Mouse (Mus musculus): ENCODE measurements around the gene 3110040M04Rik. TPM values are rescaled to one million over a fixed set of nuclear protein-coding genes. Genes with fewer than 3 reads are reported as not detected.
"Not testable (repeated sequence)": the region's sequence is repeated elsewhere in the genome, so short reads cannot be mapped to it uniquely, and the experiment has no call there.

Gene 3110040M04Rik
- polyA plus RNA-seq, 1 experiment, result not detected

- DNase-seq (ENCODE audit: low spot score), result not testable (repeated sequence)
These were observed 11.8 kb upstream of the 3110040M04Rik start, which contains the start of gene Gm8947 for GRCm38 (mm10) chr1:151192075-151192474. Gene Gm8947, plus strand, starts transcription at chr1:151192376.

- not testable (repeated sequence) for DNase-seq (ENCODE audit: low spot score)
These were observed 11.2 kb upstream of the 3110040M04Rik start for GRCm38 (mm10) chr1:151192739-151193138.

- not testable (repeated sequence) for DNase-seq (ENCODE audit: low spot score)
These were observed 7.9 kb upstream of the 3110040M04Rik start for GRCm38 (mm10) chr1:151195986-151196385.

GRCm38 (mm10) chr1:151196690-151197089, 7.2 kb upstream of the 3110040M04Rik start:
- not testable (repeated sequence) for DNase-seq (ENCODE audit: low spot score)

GRCm38 (mm10) chr1:151198120-151198519, 5.8 kb upstream of the 3110040M04Rik start, which contains the start of gene Gm47995:
Gene Gm47995, plus strand, starts transcription at chr1:151198448.
- not testable (repeated sequence) for DNase-seq (ENCODE audit: low spot score)

- not testable (repeated sequence) for DNase-seq (ENCODE audit: low spot score)
These were observed 3.3 kb upstream of the 3110040M04Rik start for GRCm38 (mm10) chr1:151200620-151201019.

- not testable (repeated sequence) for DNase-seq (ENCODE audit: low spot score)
These were observed 1.1 kb upstream of the 3110040M04Rik start for GRCm38 (mm10) chr1:151202771-151203170.

GRCm38 (mm10) chr1:151208493-151208892, 4.6 kb downstream of the 3110040M04Rik start:
- DNase-seq (ENCODE audit: low spot score), result not testable (repeated sequence)

- DNase-seq (ENCODE audit: low spot score), result not testable (repeated sequence)
These were observed 5.0 kb downstream of the 3110040M04Rik start for GRCm38 (mm10) chr1:151208944-151209343.

- not testable (repeated sequence) for DNase-seq (ENCODE audit: low spot score)
These were observed 6.0 kb downstream of the 3110040M04Rik start, which contains the start of gene Gm47996 for GRCm38 (mm10) chr1:151209824-151210355. Gene Gm47996, plus strand, starts transcription at chr1:151210131.

GRCm38 (mm10) chr1:151211666-151212065, 7.7 kb downstream of the 3110040M04Rik start:
- not testable (repeated sequence) for DNase-seq (ENCODE audit: low spot score)

- DNase-seq (ENCODE audit: low spot score), result no peak
These were observed 10.9 kb downstream of the 3110040M04Rik start for GRCm38 (mm10) chr1:151214862-151215261.

GRCm38 (mm10) chr1:151215985-151216384, 12.1 kb downstream of the 3110040M04Rik start:
- DNase-seq (ENCODE audit: low spot score), result no peak

GRCm38 (mm10) chr1:151216417-151216816, 12.5 kb downstream of the 3110040M04Rik start:
- no peak for DNase-seq (ENCODE audit: low spot score)

- no peak for DNase-seq (ENCODE audit: low spot score)
These were observed 15.1 kb downstream of the 3110040M04Rik start for GRCm38 (mm10) chr1:151219045-151219444.

- no peak for DNase-seq (ENCODE audit: low spot score)
These were observed 16.2 kb downstream of the 3110040M04Rik start for GRCm38 (mm10) chr1:151220098-151220497.

GRCm38 (mm10) chr1:151222561-151223267, 18.8 kb downstream of the 3110040M04Rik start:
- no peak for DNase-seq (ENCODE audit: low spot score)

- DNase-seq (ENCODE audit: low spot score), result no peak
These were observed 19.5 kb downstream of the 3110040M04Rik start for GRCm38 (mm10) chr1:151223377-151223776.

GRCm38 (mm10) chr1:151224536-151224935, 20.6 kb downstream of the 3110040M04Rik start:
- no peak for DNase-seq (ENCODE audit: low spot score)

GRCm38 (mm10) chr1:151227506-151227905, 23.6 kb downstream of the 3110040M04Rik start:
- DNase-seq (ENCODE audit: low spot score), result no peak

- DNase-seq (ENCODE audit: low spot score), result no peak
These were observed 24.5 kb downstream of the 3110040M04Rik start for GRCm38 (mm10) chr1:151228320-151228989.

- DNase-seq (ENCODE audit: low spot score), result no peak
These were observed 28.4 kb downstream of the 3110040M04Rik start for GRCm38 (mm10) chr1:151232346-151232745.

Measured in urinary bladder, adult 2 months (tissue).